Mouse (Mus musculus): Measurements from ENCODE around the gene Gpr4.

DNA sequence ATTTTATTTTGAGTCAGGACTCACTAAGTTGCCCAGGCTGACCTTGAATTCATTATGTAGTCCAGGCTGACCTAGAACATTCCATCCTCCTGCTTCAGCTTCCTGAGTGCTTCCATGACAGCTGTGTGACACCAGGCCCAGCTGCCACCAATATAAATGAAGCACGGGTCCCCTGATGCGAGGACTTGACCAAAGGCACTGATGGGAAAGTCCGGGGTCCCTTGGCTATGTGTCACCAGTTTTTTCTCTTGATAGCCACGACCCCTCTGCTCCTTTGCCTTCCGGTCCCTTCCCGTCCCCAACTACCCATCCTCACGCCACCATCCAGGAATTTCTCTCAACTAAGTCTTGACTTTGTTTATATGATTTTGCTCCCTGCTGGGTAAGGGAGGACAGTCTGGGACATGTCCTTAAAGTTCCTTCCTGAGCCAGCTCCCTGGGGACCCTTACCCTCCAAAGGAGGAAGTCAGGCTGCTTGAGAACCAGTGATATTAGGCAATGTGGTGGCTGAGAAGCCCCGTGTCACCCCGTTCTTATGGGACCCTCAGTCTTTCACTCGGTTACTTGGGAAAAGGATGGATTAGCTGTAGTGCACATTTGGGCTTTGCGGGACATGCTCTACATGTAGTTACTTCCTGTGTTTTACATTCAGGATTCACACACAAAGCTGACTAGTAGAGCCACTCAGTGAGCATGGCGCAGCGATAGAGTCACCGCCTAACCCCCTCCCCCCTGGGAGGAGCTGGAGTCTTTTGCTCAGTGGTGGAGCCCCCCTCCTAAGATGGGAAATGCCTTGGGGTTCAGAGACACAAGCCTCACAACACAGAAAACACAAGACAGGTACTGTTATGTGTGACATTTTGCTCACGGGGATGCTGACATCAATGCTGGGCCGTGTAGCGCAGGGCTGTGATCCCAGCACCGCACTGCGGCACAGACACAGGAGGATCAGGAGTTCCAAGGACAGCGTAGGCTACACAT, 14.8 kb downstream of the Gpr4 start:
- no peak for TF ChIP-seq CTCF (IDR thresholded peaks at IDR 0.05; ENCODE audit: control insufficient read depth, insufficient read depth, insufficient replicate concordance, low read depth, low read length)
- TF ChIP-seq POLR2A (IDR thresholded peaks at IDR 0.05; ENCODE audit: control insufficient read depth, low read depth, low read length), result no peak
